Mouse (Mus musculus): ENCODE results near the gene Ddn. TPM values are rescaled to one million over a fixed set of nuclear protein-coding genes. Genes with fewer than 3 reads are reported as not detected.

Gene Ddn
- polyA plus RNA-seq, 1 experiment from 2014 or later: 0.44 TPM

- no peak overlapping the region for H3K27ac ChIP-seq (ENCODE audit: low read depth, low read length)
- H3K4me1 ChIP-seq (ENCODE audit: control insufficient read depth, insufficient read depth, low read length): no peaks in the 10 kb centered on the region
- no peak for ATAC-seq (ENCODE audit: low read depth)
- H3K4me3 ChIP-seq (ENCODE audit: low read depth, low read length): no peak overlapping the region
- H3K4me2 ChIP-seq (ENCODE audit: low read depth, low read length): no peak overlapping the region
- 86% methylated on average over 8 of the region's 8 CpGs for WGBS
- no peaks in the 10 kb centered on the region for H3K9me3 ChIP-seq (ENCODE audit: control insufficient read depth, low read length)
- H3K27me3 ChIP-seq (ENCODE audit: control insufficient read depth, insufficient read depth, low read length): no peaks in the 10 kb centered on the region
- H3K9ac ChIP-seq (replicated peaks; ENCODE audit: low read depth, low read length): no peak overlapping the region
- peaks cover 92% of the 10 kb centered on the region for H3K36me3 ChIP-seq (ENCODE audit: control insufficient read depth, insufficient read depth, low read length)
Observed at GRCm38 (mm10) chr15:98846140-98846539, 36.9 kb upstream of the Ddn start.

- no peaks in the 10 kb centered on the region for H3K27me3 ChIP-seq (ENCODE audit: control insufficient read depth, insufficient read depth, low read length)
- no peak overlapping the region for H3K4me2 ChIP-seq (ENCODE audit: low read depth, low read length)
- no peak overlapping the region for H3K4me3 ChIP-seq (ENCODE audit: low read depth, low read length)
- no peak overlapping the region for H3K27ac ChIP-seq (ENCODE audit: low read depth, low read length)
- 97% methylated on average over 2 of the region's 2 CpGs for WGBS
- H3K36me3 ChIP-seq (ENCODE audit: control insufficient read depth, insufficient read depth, low read length): peaks cover 93% of the 10 kb centered on the region
- no peaks in the 10 kb centered on the region for H3K4me1 ChIP-seq (ENCODE audit: control insufficient read depth, insufficient read depth, low read length)
- ATAC-seq (ENCODE audit: low read depth): no peak
- H3K9me3 ChIP-seq (ENCODE audit: control insufficient read depth, low read length): no peaks in the 10 kb centered on the region
- no peak overlapping the region for H3K9ac ChIP-seq (replicated peaks; ENCODE audit: low read depth, low read length)
Observed at GRCm38 (mm10) chr15:98845149-98845548, 35.9 kb upstream of the Ddn start.

- 87% methylated on average over 11 of the region's 11 CpGs for WGBS
Observed at GRCm38 (mm10) chr15:98843595-98844223, 34.4 kb upstream of the Ddn start.

GRCm38 (mm10) chr15:98839671-98840585 is 30.6 kb upstream of the Ddn start:
- no peaks in the 10 kb centered on the region for H3K9me3 ChIP-seq (ENCODE audit: control insufficient read depth, low read length)
- no peak overlapping the region for H3K4me2 ChIP-seq (ENCODE audit: low read depth, low read length)
- no peaks in the 10 kb centered on the region for H3K4me1 ChIP-seq (ENCODE audit: control insufficient read depth, insufficient read depth, low read length)
- H3K36me3 ChIP-seq (ENCODE audit: control insufficient read depth, insufficient read depth, low read length): peaks cover 88% of the 10 kb centered on the region
- no peak overlapping the region for H3K27ac ChIP-seq (ENCODE audit: low read depth, low read length)
- no peaks in the 10 kb centered on the region for H3K27me3 ChIP-seq (ENCODE audit: control insufficient read depth, insufficient read depth, low read length)
- H3K9ac ChIP-seq (replicated peaks; ENCODE audit: low read depth, low read length): no peak overlapping the region
- ATAC-seq (ENCODE audit: low read depth): no peak
- H3K4me3 ChIP-seq (ENCODE audit: low read depth, low read length): no peak overlapping the region
- 96% methylated on average over 30 of the region's 30 CpGs for WGBS

More at GRCm38 (mm10) chr15:98843595-98844223, 34.4 kb upstream of the Ddn start:
- Histone ChIP-seq H3K27ac (ENCODE audit: low read depth, low read length) (no peak overlapping the region), H3K4me3 (ENCODE audit: low read depth, low read length) (no peak overlapping the region), H3K36me3 (ENCODE audit: control insufficient read depth, insufficient read depth, low read length) (peaks cover 93% of the 10 kb centered on the region), H3K9me3 (ENCODE audit: control insufficient read depth, low read length) (no peaks in the 10 kb centered on the region), H3K4me2 (ENCODE audit: low read depth, low read length) (no peak overlapping the region), H3K9ac (replicated peaks; ENCODE audit: low read depth, low read length) (no peak overlapping the region), H3K27me3 (ENCODE audit: control insufficient read depth, insufficient read depth, low read length) (no peaks in the 10 kb centered on the region), H3K4me1 (ENCODE audit: control insufficient read depth, insufficient read depth, low read length) (no peaks in the 10 kb centered on the region)
- ATAC-seq (ENCODE audit: low read depth): no peak

DNA sequence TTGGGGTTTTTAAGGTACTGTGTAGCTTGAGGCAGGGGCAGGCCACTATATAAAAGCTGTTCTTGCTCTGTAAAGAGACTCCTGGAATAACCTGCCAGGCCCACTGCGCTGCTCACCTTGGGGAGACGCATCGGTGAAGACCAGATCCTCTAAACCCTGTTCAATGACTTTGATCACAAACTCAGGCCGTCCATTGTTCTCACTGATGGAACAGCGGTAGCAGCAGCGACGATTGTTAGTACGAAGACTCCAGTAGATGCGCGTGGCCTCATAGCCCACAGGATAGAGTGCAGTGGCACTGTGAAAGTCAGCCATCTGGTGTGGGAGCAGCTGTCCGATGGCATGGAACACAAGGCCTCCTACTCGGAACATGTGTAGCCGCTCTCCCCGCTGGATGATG is 29.9 kb upstream of the Ddn start:
- Histone ChIP-seq H3K4me2 (ENCODE audit: low read depth, low read length) (no peak overlapping the region), H3K27me3 (ENCODE audit: control insufficient read depth, insufficient read depth, low read length) (no peaks in the 10 kb centered on the region), H3K4me1 (ENCODE audit: control insufficient read depth, insufficient read depth, low read length) (no peaks in the 10 kb centered on the region), H3K4me3 (ENCODE audit: low read depth, low read length) (no peak overlapping the region), H3K27ac (ENCODE audit: low read depth, low read length) (no peak overlapping the region), H3K9ac (replicated peaks; ENCODE audit: low read depth, low read length) (no peak overlapping the region), H3K9me3 (ENCODE audit: control insufficient read depth, low read length) (no peaks in the 10 kb centered on the region), H3K36me3 (ENCODE audit: control insufficient read depth, insufficient read depth, low read length) (peaks cover 88% of the 10 kb centered on the region)
- ATAC-seq (ENCODE audit: low read depth): no peak
- WGBS: 93% methylated on average over 14 of the region's 14 CpGs

- ATAC-seq (ENCODE audit: low read depth): no peak
- no peak overlapping the region for H3K4me3 ChIP-seq (ENCODE audit: low read depth, low read length)
- WGBS: 77% methylated on average over 4 of the region's 4 CpGs
- no peaks in the 10 kb centered on the region for H3K27me3 ChIP-seq (ENCODE audit: control insufficient read depth, insufficient read depth, low read length)
- no peaks in the 10 kb centered on the region for H3K4me1 ChIP-seq (ENCODE audit: control insufficient read depth, insufficient read depth, low read length)
- H3K36me3 ChIP-seq (ENCODE audit: control insufficient read depth, insufficient read depth, low read length): peaks cover 79% of the 10 kb centered on the region
- no peaks in the 10 kb centered on the region for H3K9me3 ChIP-seq (ENCODE audit: control insufficient read depth, low read length)
- H3K9ac ChIP-seq (replicated peaks; ENCODE audit: low read depth, low read length): no peak overlapping the region
- H3K27ac ChIP-seq (ENCODE audit: low read depth, low read length): no peak overlapping the region
- H3K4me2 ChIP-seq (ENCODE audit: low read depth, low read length): no peak overlapping the region
Observed at GRCm38 (mm10) chr15:98837743-98838103, 28.4 kb upstream of the Ddn start.

- H3K27ac ChIP-seq (ENCODE audit: low read depth, low read length): no peak overlapping the region
- WGBS: 94% methylated on average over 21 of the region's 21 CpGs
- ATAC-seq (ENCODE audit: low read depth): no peak
Observed at GRCm38 (mm10) chr15:98837006-98837742, 27.9 kb upstream of the Ddn start.

GRCm38 (mm10) chr15:98835291-98835690 is 26.0 kb upstream of the Ddn start:
- H3K4me3 ChIP-seq (ENCODE audit: low read depth, low read length): no peak overlapping the region
- 94% methylated on average over 14 of the region's 14 CpGs for WGBS
- no peaks in the 10 kb centered on the region for H3K27me3 ChIP-seq (ENCODE audit: control insufficient read depth, insufficient read depth, low read length)
- no peak overlapping the region for H3K9ac ChIP-seq (replicated peaks; ENCODE audit: low read depth, low read length)
- no peak overlapping the region for H3K27ac ChIP-seq (ENCODE audit: low read depth, low read length)
- peaks cover 2% of the 10 kb centered on the region; the same call in 1 of the 2 replicates for H3K4me1 ChIP-seq (ENCODE audit: control insufficient read depth, insufficient read depth, low read length)
- H3K36me3 ChIP-seq (ENCODE audit: control insufficient read depth, insufficient read depth, low read length): peaks cover 57% of the 10 kb centered on the region
- ATAC-seq (ENCODE audit: low read depth): no peak
- H3K9me3 ChIP-seq (ENCODE audit: control insufficient read depth, low read length): no peaks in the 10 kb centered on the region
- no peak overlapping the region for H3K4me2 ChIP-seq (ENCODE audit: low read depth, low read length)

More at GRCm38 (mm10) chr15:98837006-98837742, 27.9 kb upstream of the Ddn start:
- Histone ChIP-seq H3K4me1 (ENCODE audit: control insufficient read depth, insufficient read depth, low read length) (no peaks in the 10 kb centered on the region), H3K4me3 (ENCODE audit: low read depth, low read length) (no peak overlapping the region), H3K27me3 (ENCODE audit: control insufficient read depth, insufficient read depth, low read length) (no peaks in the 10 kb centered on the region), H3K9ac (replicated peaks; ENCODE audit: low read depth, low read length) (no peak overlapping the region), H3K4me2 (ENCODE audit: low read depth, low read length) (no peak overlapping the region), H3K36me3 (ENCODE audit: control insufficient read depth, insufficient read depth, low read length) (peaks cover 74% of the 10 kb centered on the region), H3K9me3 (ENCODE audit: control insufficient read depth, low read length) (no peaks in the 10 kb centered on the region)
